Mouse (Mus musculus) embryonic facial prominence, embryonic 14.5 days (tissue): ENCODE data around the gene Rsph1. TPM values are rescaled to one million over a fixed set of nuclear protein-coding genes. Genes with fewer than 3 reads are reported as not detected.
A peak's percentile ranks its signal among the peaks of the same experiment; 100 is the strongest.

Source experiments
- ATAC-seq: fragments of 200-750 bp; cut with Nextera tagmentation; 2 replicates; pipeline ENCODE4 v1.8.0; 2017; ENCODE audit warnings: low read depth, moderate number of reproducible peaks, moderate TSS enrichment
- DNase-seq: peaks from one replicate; pipeline ENCODE4 v3.0.0-alpha.2; 2015; ENCODE audit warnings: low spot score
- H3K27ac ChIP-seq: fragments of 300-500 bp; sonication (generic); replicated peaks from 2 replicates; pipeline ENCODE4 v1.5.1; 2014; ENCODE audit warnings: low read depth, mild to moderate bottlenecking, low read length, moderate library complexity
- H3K27me3 ChIP-seq: fragments of 300-500 bp; sonication (generic); replicated peaks from 2 replicates; pipeline ENCODE4 v1.6.1; 2014; ENCODE audit warnings: low read length; ENCODE audit not compliant: control insufficient read depth, insufficient read depth
- H3K36me3 ChIP-seq: fragments of 300-500 bp; sonication (generic); 2 replicates; pipeline ENCODE4 v1.6.1; 2014; ENCODE audit warnings: low read length, mixed read lengths; ENCODE audit not compliant: control insufficient read depth, insufficient read depth
- H3K4me1 ChIP-seq: fragments of 300-500 bp; sonication (generic); 2 replicates; pipeline ENCODE4 v1.6.1; 2014; ENCODE audit warnings: antibody characterized with exemption, low read length; ENCODE audit not compliant: control insufficient read depth, insufficient read depth
- H3K4me2 ChIP-seq: fragments of 300-500 bp; sonication (generic); 2 replicates; pipeline ENCODE4 v1.6.1; 2014; ENCODE audit warnings: low read depth, mild to moderate bottlenecking, low read length, moderate library complexity, mixed read lengths
- H3K4me3 ChIP-seq: fragments of 300-500 bp; sonication (generic); 2 replicates; pipeline ENCODE4 v1.5.1; 2014; ENCODE audit warnings: low read depth, mild to moderate bottlenecking, low read length
- H3K9ac ChIP-seq: fragments of 300-500 bp; sonication (generic); 2 replicates; pipeline ENCODE4 v1.6.1; 2014; ENCODE audit warnings: low read depth, mild to moderate bottlenecking, low read length, moderate library complexity, mixed read lengths
- H3K9me3 ChIP-seq: fragments of 300-500 bp; sonication (generic); 2 replicates; pipeline ENCODE4 v1.6.1; 2016; ENCODE audit warnings: low read length; ENCODE audit not compliant: control insufficient read depth
- WGBS: fragments of 180-500 bp; shearing (Covaris S2); extraction: QIAGEN DNeasy Blood & Tissue Kit; methylation state at CpG from one replicate; pipeline ENCODE4 v1.1.7; 2014; 5-methylcytosine and 5-hydroxymethylcytosine counted together
- polyA plus RNA-seq: library from polyadenylated mRNA; unstranded; fragments of >200 nt; fragmentation: Nextera tagmentation; extraction: Ambion mirVana; gene quantifications from 2 replicates; pipeline ENCODE4 v1.2.1, GENCODE M21; 2014

The Rsph1 gene
- polyA plus RNA-seq, 1 experiment from 2014 or later, result 7.8 TPM

DNA sequence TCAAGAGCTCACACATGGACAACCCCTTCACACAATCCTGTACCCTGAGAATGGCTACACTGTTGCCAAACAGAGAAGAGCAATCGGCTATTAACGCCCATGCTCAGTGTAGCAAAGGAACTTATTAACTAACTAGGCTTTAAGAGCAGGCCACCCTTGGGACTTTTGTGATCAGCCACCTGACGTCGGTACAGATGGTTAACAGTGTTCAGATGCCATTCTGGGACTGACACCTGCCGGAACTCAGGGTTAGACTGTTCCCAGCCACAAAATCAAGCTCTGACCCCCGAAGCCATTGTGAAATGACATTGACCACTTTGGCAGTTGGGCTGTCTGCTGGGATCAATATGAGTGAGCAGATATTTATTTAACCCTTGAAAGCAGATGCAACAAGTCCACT, 15.8 kb downstream of the Rsph1 start:
- Histone ChIP-seq H3K27ac (no peak overlapping the region), H3K4me3 (no peak overlapping the region), H3K36me3 (no peaks in the 10 kb centered on the region), H3K27me3 (no peaks in the 10 kb centered on the region), H3K9me3 (no peaks in the 10 kb centered on the region), H3K9ac (no peak overlapping the region), H3K4me2 (no peak overlapping the region), H3K4me1 (0 out of 2 replicates have a peak, but pooled peaks cover 3% of the 10 kb centered on the region)
- ATAC-seq, result no peak
- WGBS, result 78% methylated on average over 6 of the region's 6 CpGs
- DNase-seq, result no peak

DNA sequence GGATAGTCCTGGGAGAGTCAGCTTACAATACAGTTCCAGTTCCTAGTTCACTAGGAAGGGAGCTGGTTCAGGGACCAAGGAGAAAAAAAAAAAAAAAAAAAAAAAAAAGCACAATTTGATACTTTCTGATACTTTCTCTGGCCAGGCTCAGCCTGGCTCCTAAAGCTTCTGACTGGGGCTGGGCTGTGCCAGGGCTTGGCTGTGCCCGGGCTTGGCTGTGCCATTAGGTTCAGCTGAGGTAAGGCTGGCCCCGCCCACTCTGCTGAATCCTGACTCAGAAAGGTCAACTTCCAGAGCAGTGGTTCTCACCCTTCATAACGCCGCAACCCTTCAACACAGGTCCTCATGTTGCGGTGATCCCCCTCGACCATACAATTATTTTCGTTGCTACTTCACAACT, 16.8 kb downstream of the Rsph1 start:
- no peaks in the 10 kb centered on the region for H3K36me3 ChIP-seq
- H3K4me3 ChIP-seq, result no peak overlapping the region
- no peaks in the 10 kb centered on the region for H3K9me3 ChIP-seq
- WGBS, result 75% methylated on average over 7 of the region's 7 CpGs
- H3K27ac ChIP-seq, result no peak overlapping the region
- ATAC-seq (no peak), DNase-seq (no peak)
- no peak overlapping the region for H3K4me2 ChIP-seq
- H3K27me3 ChIP-seq, result no peaks in the 10 kb centered on the region
- 0 out of 2 replicates have a peak, but pooled peaks cover 3% of the 10 kb centered on the region for H3K4me1 ChIP-seq
- no peak overlapping the region for H3K9ac ChIP-seq

DNA sequence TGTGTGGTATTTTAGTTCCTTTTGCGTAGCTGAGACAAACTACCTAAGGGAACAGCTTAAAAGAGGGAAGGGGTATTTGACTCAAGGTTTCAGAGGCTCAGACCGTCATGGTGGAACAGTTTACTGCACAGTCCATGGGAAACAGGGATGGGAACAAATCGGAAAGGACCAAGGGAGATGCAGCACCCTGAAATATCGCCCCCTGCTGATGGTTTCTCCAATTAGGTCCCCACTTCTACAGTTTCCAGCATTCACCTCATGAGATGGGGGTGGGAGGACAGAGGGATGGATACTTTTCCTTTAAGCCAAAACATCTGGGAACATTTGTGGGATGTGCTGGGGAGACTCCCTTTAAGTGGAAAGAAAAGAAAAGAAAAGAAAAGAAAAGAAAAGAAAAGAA, 17.4 kb downstream of the Rsph1 start:
- WGBS, result 71% methylated on average over 4 of the region's 4 CpGs
- H3K27me3 ChIP-seq, result no peaks in the 10 kb centered on the region
- no peaks in the 10 kb centered on the region for H3K36me3 ChIP-seq
- DNase-seq, result no peak
- H3K9me3 ChIP-seq, result no peaks in the 10 kb centered on the region
- H3K4me3 ChIP-seq, result no peak overlapping the region
- no peak overlapping the region for H3K4me2 ChIP-seq
- no peak overlapping the region for H3K27ac ChIP-seq
- H3K4me1 ChIP-seq, result no peaks in the 10 kb centered on the region
- no peak for ATAC-seq
- H3K9ac ChIP-seq, result no peak overlapping the region

DNA sequence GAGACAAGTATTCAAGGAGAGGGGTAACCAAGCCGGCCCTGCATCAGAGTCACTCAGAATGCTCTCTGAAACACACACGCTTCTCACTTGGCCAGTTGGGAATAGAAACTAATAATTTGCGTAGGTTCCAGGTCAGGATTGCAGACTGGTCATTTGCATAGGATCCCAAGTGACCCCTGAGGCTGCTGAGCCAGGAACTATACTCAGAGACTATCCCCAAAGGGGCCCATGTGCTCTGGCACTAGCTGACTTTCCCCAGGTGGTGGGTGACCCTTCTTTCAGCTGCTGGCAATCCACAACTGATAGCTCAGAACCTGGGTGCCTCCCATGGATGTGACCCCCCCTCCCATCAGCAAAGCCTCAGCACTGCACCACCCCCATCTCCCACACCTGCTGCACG, 18.0 kb downstream of the Rsph1 start:
- Histone ChIP-seq H3K9ac (no peak overlapping the region), H3K4me1 (no peaks in the 10 kb centered on the region), H3K9me3 (no peaks in the 10 kb centered on the region), H3K27ac (no peak overlapping the region), H3K4me2 (no peak overlapping the region), H3K36me3 (no peaks in the 10 kb centered on the region), H3K27me3 (no peaks in the 10 kb centered on the region), H3K4me3 (no peak overlapping the region)
- no peak for ATAC-seq
- no peak for DNase-seq
- WGBS, result 74% methylated on average over 4 of the region's 4 CpGs

DNA sequence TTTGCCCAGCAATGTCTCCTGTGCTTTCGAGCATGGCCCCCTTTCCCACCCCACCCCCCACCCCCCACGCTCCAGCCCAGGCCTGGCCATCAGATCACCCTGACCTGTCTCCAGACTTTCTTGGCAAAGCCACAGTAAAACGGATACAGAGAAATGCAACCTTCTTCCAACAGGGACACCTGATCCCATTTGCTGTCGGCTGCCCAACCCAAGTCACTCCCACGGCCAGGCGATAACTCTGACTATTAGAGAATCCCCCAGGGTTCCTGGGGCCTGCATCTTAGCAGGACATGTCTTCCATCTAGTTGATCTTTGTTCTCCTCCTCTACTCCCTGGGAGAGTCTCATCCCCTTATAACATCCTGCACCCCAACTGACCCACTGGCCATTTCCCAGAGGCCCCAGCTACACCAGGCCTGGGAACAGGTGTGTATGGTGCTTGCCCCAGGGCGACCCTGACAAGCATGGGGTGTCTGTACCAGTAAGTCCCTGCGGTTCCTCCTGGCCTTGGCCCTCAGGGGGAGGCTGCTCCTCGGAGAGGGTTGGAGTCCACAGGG, 18.8 kb downstream of the Rsph1 start:
- no peak overlapping the region for H3K4me2 ChIP-seq
- H3K9ac ChIP-seq, result no peak overlapping the region
- 76% methylated on average over 9 of the region's 9 CpGs for WGBS
- H3K36me3 ChIP-seq, result no peaks in the 10 kb centered on the region
- no peak for ATAC-seq
- H3K27me3 ChIP-seq, result no peaks in the 10 kb centered on the region
- H3K27ac ChIP-seq, result no peak overlapping the region
- H3K4me1 ChIP-seq, result no peaks in the 10 kb centered on the region
- H3K9me3 ChIP-seq, result no peaks in the 10 kb centered on the region
- DNase-seq, result no peak
- no peak overlapping the region for H3K4me3 ChIP-seq

DNA sequence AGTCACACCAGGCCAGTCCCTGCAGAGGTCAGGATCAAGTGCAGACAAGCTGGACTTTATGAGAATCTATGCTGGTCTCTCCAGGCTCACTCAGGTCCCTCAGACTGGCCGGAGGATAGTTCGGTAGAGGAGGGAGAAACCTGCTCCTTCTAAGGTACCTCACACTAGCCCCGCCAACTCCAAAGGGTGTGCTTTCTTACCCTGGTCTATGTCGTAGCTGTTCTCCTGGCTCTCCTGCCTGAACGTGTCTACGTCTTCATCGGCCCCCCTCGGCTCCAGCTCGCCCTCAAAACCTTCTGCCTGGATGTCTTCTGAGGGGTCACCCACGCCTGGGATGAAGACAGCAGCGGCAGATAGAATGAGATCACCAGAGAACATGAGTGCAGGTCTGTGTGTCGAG, 19.3 kb downstream of the Rsph1 start:
- Histone ChIP-seq H3K4me3 (no peak overlapping the region), H3K4me1 (no peaks in the 10 kb centered on the region), H3K27ac (no peak overlapping the region), H3K27me3 (no peaks in the 10 kb centered on the region), H3K9ac (no peak overlapping the region), H3K4me2 (no peak overlapping the region), H3K9me3 (no peaks in the 10 kb centered on the region), H3K36me3 (no peaks in the 10 kb centered on the region)
- no peak for ATAC-seq
- DNase-seq, result no peak
- WGBS, result 91% methylated on average over 12 of the region's 12 CpGs

DNA sequence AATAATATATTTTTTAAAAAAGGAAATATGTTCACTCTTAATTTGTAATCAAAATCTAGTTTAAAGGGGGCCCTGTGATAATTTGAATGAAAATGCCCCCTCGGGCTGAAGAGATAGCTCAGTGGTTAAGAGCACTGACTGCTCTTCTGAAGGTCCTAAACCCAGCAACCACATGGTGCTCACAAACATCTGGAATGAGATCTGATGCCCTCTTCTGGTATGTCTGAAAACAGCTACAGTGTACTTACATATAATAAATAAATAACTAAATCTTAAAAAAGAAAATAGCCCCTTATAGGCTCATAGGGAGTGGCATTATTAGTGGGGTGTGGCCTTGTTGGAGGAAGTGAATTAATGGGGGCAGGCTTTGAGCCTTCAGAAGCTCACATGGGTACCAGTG, 20.0 kb downstream of the Rsph1 start:
- Histone ChIP-seq H3K4me1 (no peaks in the 10 kb centered on the region), H3K9ac (no peak overlapping the region), H3K9me3 (no peaks in the 10 kb centered on the region), H3K4me2 (no peak overlapping the region), H3K4me3 (no peak overlapping the region), H3K36me3 (no peaks in the 10 kb centered on the region), H3K27ac (no peak overlapping the region), H3K27me3 (no peaks in the 10 kb centered on the region)
- ATAC-seq, result no peak
- no peak for DNase-seq
- WGBS, result 91% methylated on average over 1 of the region's 1 CpGs

DNA sequence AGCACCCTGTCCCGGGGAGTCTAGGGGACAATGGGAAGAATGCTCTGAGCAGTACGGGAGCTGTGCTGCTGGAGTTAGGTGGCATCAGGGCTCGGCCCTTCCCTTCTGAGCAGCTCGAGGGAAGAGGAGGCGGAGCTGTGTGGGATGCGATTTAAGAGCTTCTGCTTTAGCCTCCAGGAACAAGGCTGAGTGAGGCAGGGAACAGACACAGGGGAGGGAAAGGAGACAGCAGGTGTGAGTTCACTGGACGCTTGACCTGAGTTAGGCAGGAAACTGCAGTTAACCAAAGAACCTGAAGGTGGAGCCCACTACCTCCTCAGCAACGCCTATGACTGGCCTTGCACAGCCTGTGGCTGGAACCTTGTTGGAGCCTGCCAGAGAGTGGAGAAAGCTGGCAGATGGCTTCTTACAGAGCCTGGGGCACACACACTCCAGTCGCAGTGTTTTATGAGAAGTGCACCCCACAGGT, 22.7 kb downstream of the Rsph1 start:
- Histone ChIP-seq H3K36me3 (no peaks in the 10 kb centered on the region), H3K4me1 (no peaks in the 10 kb centered on the region), H3K9ac (no peak overlapping the region), H3K9me3 (no peaks in the 10 kb centered on the region), H3K4me2 (no peak overlapping the region), H3K27me3 (no peaks in the 10 kb centered on the region), H3K4me3 (no peak overlapping the region), H3K27ac (no peak overlapping the region)
- 13% methylated on average over 8 of the region's 9 CpGs for WGBS
- peak; percentile 86 for DNase-seq
- ATAC-seq, result peak; percentile 91

DNA sequence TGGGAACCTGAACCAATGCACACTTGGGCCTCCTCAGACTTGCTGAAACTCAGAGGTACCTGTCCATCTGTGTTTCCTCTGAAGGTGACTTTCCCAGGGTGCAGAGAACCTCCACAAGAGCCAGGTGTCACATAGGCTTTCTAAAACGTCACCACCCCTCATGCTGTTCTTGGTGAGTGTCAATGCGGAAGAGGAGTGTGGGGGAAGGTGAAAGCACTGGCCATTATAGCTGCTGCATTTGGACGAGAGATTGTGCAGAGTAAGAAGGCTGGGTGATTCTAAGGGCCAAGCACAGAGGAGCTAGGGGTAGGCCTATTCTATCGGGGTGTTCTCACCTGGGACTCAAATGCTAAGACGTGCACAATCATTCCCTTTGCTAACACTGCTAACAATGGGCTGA, 23.2 kb downstream of the Rsph1 start:
- H3K9me3 ChIP-seq, result no peaks in the 10 kb centered on the region
- ATAC-seq (no peak), DNase-seq (no peak)
- 61% methylated on average over 5 of the region's 5 CpGs for WGBS
- no peak overlapping the region for H3K4me3 ChIP-seq
- H3K4me1 ChIP-seq, result no peaks in the 10 kb centered on the region
- no peaks in the 10 kb centered on the region for H3K27me3 ChIP-seq
- H3K27ac ChIP-seq, result no peak overlapping the region
- no peak overlapping the region for H3K4me2 ChIP-seq
- H3K9ac ChIP-seq, result no peak overlapping the region
- no peaks in the 10 kb centered on the region for H3K36me3 ChIP-seq
